Mouse (Mus musculus): ENCODE data around the gene Gm39566. TPM values are rescaled to one million over a fixed set of nuclear protein-coding genes. Genes with fewer than 3 reads are reported as not detected.

Gene Gm39566
- polyA plus RNA-seq, 1 experiment from 2014 or later = not detected

DNA sequence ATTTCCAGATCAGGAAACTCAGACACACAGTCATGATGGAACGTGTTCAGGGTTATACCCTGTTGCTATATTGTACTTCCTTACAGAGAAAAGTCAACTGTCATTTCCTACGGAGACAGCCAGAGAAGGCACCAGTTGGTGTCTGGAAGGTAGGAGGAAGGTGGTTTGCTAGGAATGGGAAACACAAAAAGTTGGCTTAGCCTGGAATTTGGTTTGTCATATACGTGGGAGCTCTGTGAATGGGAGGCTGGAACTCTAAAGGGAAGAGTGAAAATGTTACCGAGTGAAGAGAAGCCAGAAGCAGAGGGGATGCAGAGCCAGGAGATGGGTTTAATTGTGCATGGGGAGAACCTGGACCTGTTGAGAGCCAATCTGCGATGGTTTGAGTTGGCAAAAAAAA is 23.7 kb downstream of the Gm39566 start:
- H3K27ac ChIP-seq = no peak overlapping the region
- no peaks in the 10 kb centered on the region; the same call in 1 of the 2 replicates for H3K4me1 ChIP-seq (replicated peaks; ENCODE audit: control insufficient read depth, insufficient read depth, low read length)
- no peaks in the 10 kb centered on the region for H3K9me3 ChIP-seq (ENCODE audit: control insufficient read depth, low read length)
- no peak overlapping the region for H3K9ac ChIP-seq
- WGBS = 74% methylated on average over 5 of the region's 5 CpGs
- H3K4me2 ChIP-seq (replicated peaks) = no peak overlapping the region
- no peak for DNase-seq (ENCODE audit: low spot score)
- H3K36me3 ChIP-seq (replicated peaks; ENCODE audit: control insufficient read depth, insufficient read depth) = no peaks in the 10 kb centered on the region
- H3K4me3 ChIP-seq (replicated peaks; ENCODE audit: low read length) = no peak overlapping the region
- H3K27me3 ChIP-seq (ENCODE audit: control insufficient read depth, insufficient read depth, low read length) = peaks cover 8% of the 10 kb centered on the region
- ATAC-seq (ENCODE audit: low FRiP score) = no peak

DNA sequence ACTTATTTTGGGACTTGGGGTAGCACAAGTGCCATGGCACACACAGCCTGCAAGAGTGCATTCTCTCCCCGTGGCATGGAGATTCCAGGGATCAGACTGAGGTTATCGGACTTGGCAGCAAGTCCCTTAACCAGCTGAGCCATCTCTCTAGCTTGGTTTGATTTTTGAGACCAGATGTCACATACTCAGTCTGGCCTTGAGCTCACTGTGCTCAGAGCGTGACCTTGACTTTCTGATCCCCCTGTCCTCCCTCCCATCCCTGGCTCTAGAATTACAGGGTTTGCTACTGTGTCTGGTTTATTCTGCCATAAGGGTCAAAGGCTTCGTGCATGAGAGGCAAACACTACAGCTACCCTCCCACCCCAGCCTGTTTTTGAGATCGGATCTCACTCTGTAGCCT is 25.7 kb downstream of the Gm39566 start:
- 70% methylated on average over 5 of the region's 5 CpGs for whole genome bisulfite sequencing
- no peaks in the 10 kb centered on the region for H3K9me3 ChIP-seq (ENCODE audit: control insufficient read depth, low read length)
- no peaks in the 10 kb centered on the region for H3K4me1 ChIP-seq (replicated peaks; ENCODE audit: control insufficient read depth, insufficient read depth, low read length)
- H3K27ac ChIP-seq = no peak overlapping the region
- no peak for ATAC-seq (ENCODE audit: low FRiP score)
- H3K36me3 ChIP-seq (replicated peaks; ENCODE audit: control insufficient read depth, insufficient read depth) = no peaks in the 10 kb centered on the region
- H3K27me3 ChIP-seq (ENCODE audit: control insufficient read depth, insufficient read depth, low read length) = no peaks in the 10 kb centered on the region; the same call in 1 of the 2 replicates
- H3K4me3 ChIP-seq (replicated peaks; ENCODE audit: low read length) = no peak overlapping the region
- DNase-seq (ENCODE audit: low spot score) = no peak
- H3K4me2 ChIP-seq (replicated peaks) = no peak overlapping the region
- no peak overlapping the region for H3K9ac ChIP-seq

- no peaks in the 10 kb centered on the region for H3K4me1 ChIP-seq (replicated peaks; ENCODE audit: control insufficient read depth, insufficient read depth, low read length)
- H3K36me3 ChIP-seq (replicated peaks; ENCODE audit: control insufficient read depth, insufficient read depth) = no peaks in the 10 kb centered on the region
- no peaks in the 10 kb centered on the region for H3K27me3 ChIP-seq (ENCODE audit: control insufficient read depth, insufficient read depth, low read length)
- DNase-seq (ENCODE audit: low spot score) = no peak
- no peak overlapping the region for H3K27ac ChIP-seq
- no peak overlapping the region for H3K4me3 ChIP-seq (replicated peaks; ENCODE audit: low read length)
- no peaks in the 10 kb centered on the region for H3K9me3 ChIP-seq (ENCODE audit: control insufficient read depth, low read length)
- no peak for ATAC-seq (ENCODE audit: low FRiP score)
- H3K9ac ChIP-seq = no peak overlapping the region
- 81% methylated on average over 5 of the region's 5 CpGs for WGBS
- H3K4me2 ChIP-seq (replicated peaks) = no peak overlapping the region
These were observed 27.8 kb downstream of the Gm39566 start for GRCm38 (mm10) chr11:69787306-69787705.

- no peak overlapping the region for H3K9ac ChIP-seq
- ATAC-seq (ENCODE audit: low FRiP score) = no peak
- H3K27me3 ChIP-seq (ENCODE audit: control insufficient read depth, insufficient read depth, low read length) = no peaks in the 10 kb centered on the region
- 52% methylated on average over 15 of the region's 15 CpGs for WGBS
- H3K36me3 ChIP-seq (replicated peaks; ENCODE audit: control insufficient read depth, insufficient read depth) = no peaks in the 10 kb centered on the region
- H3K4me3 ChIP-seq (replicated peaks; ENCODE audit: low read length) = no peak overlapping the region
- DNase-seq (ENCODE audit: low spot score) = no peak
- no peaks in the 10 kb centered on the region for H3K9me3 ChIP-seq (ENCODE audit: control insufficient read depth, low read length)
- no peak overlapping the region; the same call in 1 of the 2 replicates for H3K4me2 ChIP-seq (replicated peaks)
- H3K27ac ChIP-seq = no peak overlapping the region
- H3K4me1 ChIP-seq (replicated peaks; ENCODE audit: control insufficient read depth, insufficient read depth, low read length) = no peaks in the 10 kb centered on the region
These were observed 30.3 kb downstream of the Gm39566 start for GRCm38 (mm10) chr11:69784793-69785272.

DNA sequence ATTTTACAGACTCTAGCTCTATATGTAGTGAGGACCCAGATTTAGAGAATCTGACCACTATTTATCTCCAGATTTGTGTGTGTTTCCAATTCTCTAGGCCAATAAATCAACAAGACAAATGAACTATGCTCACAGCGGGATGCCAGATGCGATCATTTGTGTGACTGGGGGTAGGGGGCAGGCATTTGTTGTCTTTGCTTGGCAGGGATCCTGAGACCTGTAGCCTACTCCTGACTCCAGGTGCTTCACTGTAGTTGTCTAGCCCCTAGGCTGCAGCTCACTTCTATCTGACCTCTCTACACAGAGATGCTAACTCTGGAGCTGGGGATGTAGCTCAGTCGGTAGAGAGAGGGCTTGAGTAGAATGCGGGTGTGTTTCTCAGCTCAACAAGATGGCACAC is 33.3 kb downstream of the Gm39566 start:
- H3K27ac ChIP-seq = no peak overlapping the region
- no peaks in the 10 kb centered on the region for H3K27me3 ChIP-seq (ENCODE audit: control insufficient read depth, insufficient read depth, low read length)
- 31% methylated on average over 4 of the region's 4 CpGs for WGBS
- H3K36me3 ChIP-seq (replicated peaks; ENCODE audit: control insufficient read depth, insufficient read depth) = peaks cover 8% of the 10 kb centered on the region; the same call in 1 of the 2 replicates
- H3K4me1 ChIP-seq (replicated peaks; ENCODE audit: control insufficient read depth, insufficient read depth, low read length) = no peaks in the 10 kb centered on the region
- ATAC-seq (ENCODE audit: low FRiP score) = no peak
- H3K4me3 ChIP-seq (replicated peaks; ENCODE audit: low read length) = no peak overlapping the region
- no peak overlapping the region for H3K4me2 ChIP-seq (replicated peaks)
- no peaks in the 10 kb centered on the region for H3K9me3 ChIP-seq (ENCODE audit: control insufficient read depth, low read length)
- H3K9ac ChIP-seq = no peak overlapping the region
- no peak for DNase-seq (ENCODE audit: low spot score)

GRCm38 (mm10) chr11:69778985-69779384 is 36.1 kb downstream of the Gm39566 start:
- H3K27ac ChIP-seq = no peak overlapping the region
- H3K36me3 ChIP-seq (replicated peaks; ENCODE audit: control insufficient read depth, insufficient read depth) = peaks cover 20% of the 10 kb centered on the region; the same call in 1 of the 2 replicates
- no peaks in the 10 kb centered on the region for H3K27me3 ChIP-seq (ENCODE audit: control insufficient read depth, insufficient read depth, low read length)
- no peak overlapping the region for H3K4me2 ChIP-seq (replicated peaks)
- WGBS = 41% methylated on average over 7 of the region's 7 CpGs
- H3K9me3 ChIP-seq (ENCODE audit: control insufficient read depth, low read length) = no peaks in the 10 kb centered on the region
- H3K9ac ChIP-seq = no peak overlapping the region
- no peaks in the 10 kb centered on the region for H3K4me1 ChIP-seq (replicated peaks; ENCODE audit: control insufficient read depth, insufficient read depth, low read length)
- no peak overlapping the region for H3K4me3 ChIP-seq (replicated peaks; ENCODE audit: low read length)
- DNase-seq (ENCODE audit: low spot score) = no peak
- no peak for ATAC-seq (ENCODE audit: low FRiP score)

- Histone ChIP-seq H3K4me3 (replicated peaks; ENCODE audit: low read length) (no peak overlapping the region), H3K9me3 (ENCODE audit: control insufficient read depth, low read length) (no peaks in the 10 kb centered on the region), H3K27me3 (ENCODE audit: control insufficient read depth, insufficient read depth, low read length) (no peaks in the 10 kb centered on the region), H3K4me2 (replicated peaks) (no peak overlapping the region), H3K9ac (no peak overlapping the region), H3K27ac (no peak overlapping the region), H3K36me3 (replicated peaks; ENCODE audit: control insufficient read depth, insufficient read depth) (peaks cover 20% of the 10 kb centered on the region; the same call in 1 of the 2 replicates), H3K4me1 (replicated peaks; ENCODE audit: control insufficient read depth, insufficient read depth, low read length) (no peaks in the 10 kb centered on the region)
- DNase-seq (ENCODE audit: low spot score) (no peak), ATAC-seq (ENCODE audit: low FRiP score) (no peak)
- WGBS = 66% methylated on average over 23 of the region's 23 CpGs
These were observed 36.7 kb downstream of the Gm39566 start for GRCm38 (mm10) chr11:69778258-69778982.

- DNase-seq (ENCODE audit: low spot score) (no peak), ATAC-seq (ENCODE audit: low FRiP score) (no peak)
- Histone ChIP-seq H3K4me3 (replicated peaks; ENCODE audit: low read length) (no peak overlapping the region), H3K36me3 (replicated peaks; ENCODE audit: control insufficient read depth, insufficient read depth) (peaks cover 20% of the 10 kb centered on the region; the same call in 1 of the 2 replicates), H3K4me1 (replicated peaks; ENCODE audit: control insufficient read depth, insufficient read depth, low read length) (no peaks in the 10 kb centered on the region), H3K27me3 (ENCODE audit: control insufficient read depth, insufficient read depth, low read length) (no peaks in the 10 kb centered on the region), H3K9me3 (ENCODE audit: control insufficient read depth, low read length) (no peaks in the 10 kb centered on the region), H3K27ac (no peak overlapping the region), H3K4me2 (replicated peaks) (no peak overlapping the region), H3K9ac (no peak overlapping the region)
- 60% methylated on average over 26 of the region's 26 CpGs for WGBS
These were observed 37.4 kb downstream of the Gm39566 start for GRCm38 (mm10) chr11:69777504-69778257.

- Histone ChIP-seq H3K9ac (no peak overlapping the region), H3K4me3 (replicated peaks; ENCODE audit: low read length) (no peak overlapping the region), H3K36me3 (replicated peaks; ENCODE audit: control insufficient read depth, insufficient read depth) (peaks cover 20% of the 10 kb centered on the region; the same call in 1 of the 2 replicates), H3K27ac (no peak overlapping the region), H3K9me3 (ENCODE audit: control insufficient read depth, low read length) (no peaks in the 10 kb centered on the region), H3K4me1 (replicated peaks; ENCODE audit: control insufficient read depth, insufficient read depth, low read length) (no peaks in the 10 kb centered on the region), H3K27me3 (ENCODE audit: control insufficient read depth, insufficient read depth, low read length) (no peaks in the 10 kb centered on the region), H3K4me2 (replicated peaks) (no peak overlapping the region)
- DNase-seq (ENCODE audit: low spot score) (no peak), ATAC-seq (ENCODE audit: low FRiP score) (0 out of 2 replicates have a peak, but pooled peaks have one; percentile 11)
- 85% methylated on average over 20 of the region's 20 CpGs for WGBS
These were observed 38.6 kb downstream of the Gm39566 start for GRCm38 (mm10) chr11:69776488-69776887.
